Mouse (Mus musculus): ENCODE data around the gene Olfr1301.

Gene Olfr1301

DNA sequence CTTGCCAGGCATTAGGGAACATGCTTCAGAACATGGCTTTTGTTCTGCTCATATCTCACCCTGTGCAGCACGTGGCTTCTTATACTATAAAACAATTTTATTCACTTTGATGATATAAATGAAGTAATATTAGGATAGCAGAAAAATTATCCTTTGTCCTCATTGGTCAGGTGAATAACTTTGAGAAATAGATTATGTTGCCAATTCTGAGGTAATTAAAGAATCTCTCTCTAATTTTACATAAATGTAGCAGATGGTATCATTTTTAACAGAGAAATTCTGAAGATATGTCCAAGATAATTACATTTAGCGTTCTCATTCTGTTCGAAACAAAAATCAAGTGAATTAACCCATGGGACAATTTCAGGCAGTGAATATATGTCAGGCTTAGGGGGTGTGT, at the start of gene Olfr1301:
Gene Olfr1301, plus strand, starts transcription at position 301 of the 400 bp plus-strand sequence.
- no peak for DNase-seq

DNA sequence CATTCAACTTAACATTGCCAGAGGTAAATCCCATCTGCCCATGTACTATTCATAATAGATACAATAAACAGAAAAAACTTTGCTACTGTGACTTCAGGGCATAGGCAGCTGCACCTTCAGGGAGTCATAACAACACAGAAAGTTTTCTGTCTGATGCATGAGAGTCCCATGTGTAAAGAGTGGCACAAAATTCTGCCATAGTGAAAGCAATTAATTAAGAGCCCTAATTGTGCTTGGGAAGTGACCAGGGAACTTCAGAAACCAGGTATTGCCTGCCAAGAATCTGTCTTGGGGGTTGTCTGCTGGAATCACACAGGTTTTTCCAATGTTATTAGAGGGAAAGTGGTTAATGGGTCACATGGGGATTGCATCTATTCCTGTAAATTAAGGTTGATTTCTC, 24.1 kb upstream of the Olfr1301 start:
- DNase-seq = no peak

DNA sequence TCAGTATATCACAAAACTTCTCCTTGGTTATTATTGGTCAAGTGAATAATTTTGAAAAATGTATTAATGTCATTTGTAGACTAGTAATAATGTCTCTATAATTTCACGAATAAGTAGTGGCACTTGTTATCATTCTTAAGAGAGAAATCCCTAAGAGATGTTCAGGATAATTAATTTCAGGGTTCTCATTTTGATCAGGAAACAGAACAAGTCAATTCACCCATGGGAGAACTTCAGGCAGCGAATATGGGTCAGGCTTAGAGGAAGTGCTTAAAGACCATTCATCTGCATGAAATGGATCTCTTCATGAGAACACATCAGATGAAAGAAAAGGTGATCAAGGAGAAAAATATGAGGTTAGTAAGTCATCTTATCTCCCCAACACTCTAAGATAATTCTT, 26.3 kb downstream of the Olfr1301 start, which contains the start of gene Olfr1302:
Gene Olfr1302, plus strand, starts transcription at position 301 of the 400 bp plus-strand sequence.
- no peak for DNase-seq

All from kidney, postnatal 10 days (tissue).